Mouse (Mus musculus) left cerebral cortex, adult 2 months (tissue): ENCODE measurements around the gene Rab31. TPM values are rescaled to one million over a fixed set of nuclear protein-coding genes. Genes with fewer than 3 reads are reported as not detected.

ENCODE experiments used
- DNase-seq, 2 experiments: peaks; one replicate each; pipeline ENCODE4 v3.0.0; 2021 to 2022; ENCODE audit warnings: low spot score in 2 of 2, mixed read lengths in 1 of 2; ENCODE audit errors: extremely low spot score in 1 of 2
- H3K27ac ChIP-seq: fragments of 200-600 bp; 2 replicates; pipeline ENCODE4 v1.8.1; 2022
- H3K4me3 ChIP-seq: fragments of 200-600 bp; 2 replicates; pipeline ENCODE4 v1.8.1; 2022
- CTCF ChIP-seq: fragments of 200-600 bp; IDR thresholded peaks from 2 replicates; pipeline ENCODE4 v1.8.1; 2022; ENCODE audit warnings: antibody characterized with exemption, mild to moderate bottlenecking, moderate library complexity
- intact Hi-C: fragments of 180-260 bp; cut with DNase I; formaldehyde crosslinking; loops from one replicate; pipeline ENCODE4 v1.15.1; 2025
- total RNA-seq, 2 experiments: library from RNA; stranded (reverse); gene quantifications; 2 replicates each; pipeline ENCODE4 v1.2.3; 2021

The Rab31 gene
- total RNA-seq, 2 experiments from 2014 or later, result 53.6 to 54.7 TPM

GRCm38 (mm10) chr17:65794096-65794850 lies 21.7 kb upstream of the Rab31 start:
- no peak overlapping the region for H3K27ac ChIP-seq
- no peak overlapping the region for H3K4me3 ChIP-seq
- no peak for DNase-seq
- intact Hi-C loops, result no loop called here
- TF ChIP-seq CTCF, result no peak

GRCm38 (mm10) chr17:65793307-65793930 lies 20.9 kb upstream of the Rab31 start:
- H3K27ac ChIP-seq, result no peak overlapping the region
- no peak overlapping the region for H3K4me3 ChIP-seq
- DNase-seq, result no peak
- intact Hi-C loops, result no loop called here
- no peak for TF ChIP-seq CTCF

DNA sequence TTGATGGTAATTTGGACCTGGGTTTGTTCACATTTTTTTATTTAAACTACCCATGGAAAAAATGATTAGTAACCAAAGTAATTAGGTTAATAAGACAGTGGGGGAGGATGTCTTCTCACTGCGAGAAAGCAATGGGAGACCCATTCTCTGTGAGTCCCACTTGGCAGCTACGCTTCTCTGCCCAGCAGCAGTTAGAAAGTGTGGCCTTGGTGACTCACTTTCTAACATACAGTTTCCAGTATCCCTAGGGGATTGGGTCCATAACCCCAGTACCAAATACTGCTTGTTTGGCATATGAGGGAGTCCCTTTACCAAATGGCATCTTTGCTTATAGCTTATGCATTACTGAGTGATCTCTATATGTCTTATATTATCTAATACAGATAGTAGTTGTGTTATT lies 18.6 kb upstream of the Rab31 start:
- Histone ChIP-seq H3K27ac (no peak overlapping the region), H3K4me3 (no peak overlapping the region)
- no peak for TF ChIP-seq CTCF
- no peak for DNase-seq
- intact Hi-C loops, result no loop called here

DNA sequence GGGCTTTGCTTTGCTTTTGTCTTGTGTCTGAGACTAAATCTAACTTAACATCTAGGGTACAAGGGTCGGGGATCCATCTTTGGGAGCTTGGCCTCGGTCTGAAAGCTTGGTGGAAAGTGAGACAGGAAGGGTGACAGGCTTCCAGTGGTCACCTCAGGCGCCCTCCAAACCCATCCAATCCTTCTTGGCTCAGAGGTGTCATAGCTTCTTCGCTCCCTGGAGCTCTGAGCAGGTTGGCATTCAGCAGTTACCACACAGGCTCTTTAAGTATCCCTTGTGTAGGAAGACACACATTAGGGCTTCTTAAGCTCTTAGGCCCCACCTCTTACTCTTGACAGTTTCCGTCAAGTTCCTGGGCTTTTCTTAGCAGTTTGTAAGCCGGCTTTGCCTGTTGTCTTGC lies 17.0 kb upstream of the Rab31 start:
- intact Hi-C loops, result no loop called here
- no peak overlapping the region for H3K4me3 ChIP-seq
- TF ChIP-seq CTCF, result no peak
- H3K27ac ChIP-seq, result no peak overlapping the region
- no peak for DNase-seq

GRCm38 (mm10) chr17:65788542-65789291 lies 16.2 kb upstream of the Rab31 start:
- Histone ChIP-seq H3K4me3 (no peak overlapping the region), H3K27ac (no peak overlapping the region)
- no peak for DNase-seq
- intact Hi-C loops, result no loop called here
- TF ChIP-seq CTCF, result no peak

- TF ChIP-seq CTCF, result no peak
- DNase-seq, result no peak
- no peak overlapping the region for H3K4me3 ChIP-seq
- no peak overlapping the region for H3K27ac ChIP-seq
- intact Hi-C loops, result no loop called here
Observed at GRCm38 (mm10) chr17:65787261-65787660, 14.7 kb upstream of the Rab31 start.

GRCm38 (mm10) chr17:65786225-65786624 lies 13.7 kb upstream of the Rab31 start:
- Histone ChIP-seq H3K27ac (no peak overlapping the region), H3K4me3 (no peak overlapping the region)
- peak; percentile 40 for TF ChIP-seq CTCF
- intact Hi-C loops, result no loop called here
- DNase-seq, result no peak

DNA sequence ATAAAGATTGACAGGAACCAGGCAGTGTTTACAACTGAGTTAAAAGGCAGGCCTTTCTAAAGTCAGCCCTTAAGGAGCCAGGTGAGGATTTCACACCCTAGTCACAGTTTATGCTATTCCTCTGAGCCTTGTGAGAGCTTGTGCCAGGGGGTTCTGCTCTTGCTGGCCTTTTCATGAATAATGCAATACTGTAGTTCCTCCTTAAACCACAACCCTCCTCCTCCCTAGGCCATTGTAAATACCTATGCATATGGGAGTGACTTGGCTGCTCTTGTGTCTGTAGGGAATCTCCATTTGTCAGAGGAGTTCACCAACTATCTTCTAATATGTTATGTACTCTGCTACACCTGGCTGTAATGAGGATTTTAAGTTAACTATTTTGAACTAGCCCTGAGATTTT lies 13.2 kb upstream of the Rab31 start:
- no peak for TF ChIP-seq CTCF
- intact Hi-C loops, result no loop called here
- no peak overlapping the region for H3K27ac ChIP-seq
- no peak overlapping the region for H3K4me3 ChIP-seq
- no peak for DNase-seq

DNA sequence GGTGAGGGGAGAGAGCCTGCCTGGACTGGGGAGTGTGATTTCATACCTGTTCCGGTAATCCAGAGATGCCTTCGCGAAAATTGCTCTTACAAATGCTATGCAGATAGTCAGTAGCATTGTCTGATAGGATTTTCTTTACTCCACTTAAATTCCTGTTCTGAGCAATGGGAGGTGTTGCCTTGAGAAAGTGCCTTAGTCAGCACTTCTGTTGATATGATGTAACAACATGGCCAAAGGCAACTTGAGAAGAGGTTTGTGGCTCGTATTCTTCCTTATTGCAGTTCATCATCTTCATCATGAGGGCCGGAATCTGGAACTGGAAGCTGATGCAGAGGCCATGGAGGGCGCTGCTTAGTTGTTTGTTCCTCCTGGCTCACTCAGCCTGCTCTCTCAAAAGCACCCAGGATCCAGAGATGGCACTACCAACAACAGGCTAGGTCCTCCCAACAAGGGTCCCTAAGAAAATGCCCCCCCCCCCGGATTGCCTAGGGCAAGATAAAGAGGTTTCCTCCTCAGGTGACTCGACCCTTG lies 12.1 kb upstream of the Rab31 start:
- no peak overlapping the region for H3K27ac ChIP-seq
- DNase-seq, result no peak
- H3K4me3 ChIP-seq, result peak overlapping the region; percentile 87; the same call in 1 of the 2 replicates
- no peak for TF ChIP-seq CTCF
- intact Hi-C loops, result no loop called here

GRCm38 (mm10) chr17:65783182-65784161 lies 10.9 kb upstream of the Rab31 start:
- no peak for TF ChIP-seq CTCF
- Histone ChIP-seq H3K4me3 (peak overlapping the region; percentile 87), H3K27ac (peak overlapping the region; percentile 85)
- intact Hi-C loops, result loop anchor here (2.0 kb wide), 1 partner anchor 169 kb away; no protein-coding TSS in a partner anchor
- peak; percentile 68 to 81 for DNase-seq
